Mouse (Mus musculus): ENCODE data around the gene Zap70.
"Not testable (repeated sequence)": the region's sequence is repeated elsewhere in the genome, so short reads cannot be mapped to it uniquely, and the experiment has no call there.

Gene Zap70

GRCm38 (mm10) chr1:36780793-36781192 lies 19.2 kb downstream of the Zap70 start:
- no peak for DNase-seq

- DNase-seq, result no peak
Measured at GRCm38 (mm10) chr1:36782476-36782875, 20.9 kb downstream of the Zap70 start.

- peak; percentile 93 for DNase-seq
Measured at GRCm38 (mm10) chr1:36784365-36785134, 23.0 kb downstream of the Zap70 start.

GRCm38 (mm10) chr1:36785238-36785641 lies 23.6 kb downstream of the Zap70 start:
- no peak for DNase-seq

GRCm38 (mm10) chr1:36786377-36786776 lies 24.8 kb downstream of the Zap70 start:
- DNase-seq, result peak; percentile 85

GRCm38 (mm10) chr1:36789416-36789815 lies 27.8 kb downstream of the Zap70 start:
- no peak for DNase-seq

- DNase-seq, result no peak
Measured at GRCm38 (mm10) chr1:36796711-36797110, 35.1 kb downstream of the Zap70 start.

GRCm38 (mm10) chr1:36797481-36797880 lies 35.9 kb downstream of the Zap70 start:
- DNase-seq, result no peak

GRCm38 (mm10) chr1:36800379-36801011 lies 38.9 kb downstream of the Zap70 start:
- DNase-seq, result no peak

- DNase-seq, result no peak
Measured at GRCm38 (mm10) chr1:36804259-36804658, 42.7 kb downstream of the Zap70 start.

GRCm38 (mm10) chr1:36804833-36805232 lies 43.2 kb downstream of the Zap70 start:
- DNase-seq, result peak; percentile 83

- peak; percentile 67 for DNase-seq
Measured at GRCm38 (mm10) chr1:36806181-36806905, 44.7 kb downstream of the Zap70 start.

GRCm38 (mm10) chr1:36807086-36807485 lies 45.5 kb downstream of the Zap70 start:
- DNase-seq, result peak; percentile 25

- DNase-seq, result peak; percentile 85
Measured at GRCm38 (mm10) chr1:36807782-36808565, 46.4 kb downstream of the Zap70 start.

GRCm38 (mm10) chr1:36811806-36812205 lies 50.2 kb downstream of the Zap70 start:
- peak; percentile 66 for DNase-seq

GRCm38 (mm10) chr1:36813415-36813814 lies 51.8 kb downstream of the Zap70 start:
- DNase-seq, result no peak

GRCm38 (mm10) chr1:36814271-36814903 lies 52.8 kb downstream of the Zap70 start:
- DNase-seq, result peak; percentile 89

- peak; percentile 95 for DNase-seq
Measured at GRCm38 (mm10) chr1:36815166-36815565, 53.6 kb downstream of the Zap70 start.

GRCm38 (mm10) chr1:36821918-36822317 lies 60.3 kb downstream of the Zap70 start:
- DNase-seq, result not testable (repeated sequence)

GRCm38 (mm10) chr1:36824356-36824755 lies 62.8 kb downstream of the Zap70 start:
- peak; percentile 58 for DNase-seq

- DNase-seq, result no peak
Measured at GRCm38 (mm10) chr1:36830913-36831866, 69.6 kb downstream of the Zap70 start.

All from heart, adult 11 months (tissue).